19 mouse cellular contexts compared by ENCODE assay signal in genomic region chr7:66969199-66969598, GRCm38 (mm10).
A peak's percentile ranks its signal among the peaks of the same experiment; 100 is the strongest.
DNase-seq lines count a peak whose midpoint lies in the region; ATAC-seq lines count a peak whose summit lies in the region.
"Had no signal": no experiment of that assay in that cellular context is flagged by ENCODE, and none has a peak within 500 bp of the region (broad histone marks: within the 10 kb centered on the region; RNA-seq: fewer than 3 reads in every experiment).

No protein-coding gene starts in this region.

- no peak overlapping the region for H3K4me2 ChIP-seq in kidney, embryonic 14.5 days (replicated peaks; ENCODE audit: low read depth, low read length)
- H3K4me2 ChIP-seq: forebrain, embryonic 15.5 days; midbrain, embryonic 11.5 days had no signal

- peaks cover 11% of the 10 kb centered on the region for H3K4me1 ChIP-seq in kidney, embryonic 14.5 days (ENCODE audit: control insufficient read depth, insufficient read depth, low read length)

- no peak overlapping the region for H3K4me3 ChIP-seq in kidney, embryonic 14.5 days (ENCODE audit: low read length)
- H3K4me3 ChIP-seq: erythroblast, embryonic 14.5 days; forebrain, embryonic 15.5 days; myocyte had no signal

- peak; percentile 79 for DNase-seq in heart, adult 11 months
- DNase-seq in heart, postnatal 36 days: no peak
- peak; percentile 2 for DNase-seq in kidney, postnatal 10 days
- DNase-seq in thymus, postnatal 0 days (ENCODE audit: low spot score): peak; percentile 59
- no peak for DNase-seq in kidney, postnatal 36 days
- DNase-seq: adrenal gland, postnatal 36 days; cerebellum, postnatal 10 days; lung, postnatal 36 days; spleen, adult 18-20 months had no signal

- H3K27ac ChIP-seq in kidney, embryonic 14.5 days (ENCODE audit: low read depth, low read length): no peak overlapping the region
- H3K27ac ChIP-seq: forebrain, embryonic 15.5 days; liver, embryonic 14.5 days had no signal

- intact Hi-C loops in heart, postnatal 36 days (cut with DNase I): no loop called here

- H3K36me3 ChIP-seq in kidney, embryonic 14.5 days (ENCODE audit: control insufficient read depth, insufficient read depth, low read length): no peaks in the 10 kb centered on the region
- H3K36me3 ChIP-seq: forebrain, embryonic 15.5 days had no signal

- H3K9ac ChIP-seq in kidney, embryonic 14.5 days (ENCODE audit: low read depth, low read length): no peak overlapping the region
- H3K9ac ChIP-seq: forebrain, embryonic 15.5 days; liver, embryonic 14.5 days had no signal

- no peak for ATAC-seq in kidney, embryonic 14.5 days (ENCODE audit: low FRiP score, low TSS enrichment)
- ATAC-seq in common myeloid progenitor, adult 5-6 weeks (replicated peaks; ENCODE audit: low read depth, poor library complexity, severe bottlenecking): peak; percentile 64
- no peak for ATAC-seq in megakaryocyte-erythroid progenitor cell, adult 5-6 weeks (replicated peaks; ENCODE audit: low FRiP score, low TSS enrichment, poor library complexity, severe bottlenecking)
- ATAC-seq: forebrain, embryonic 15.5 days; hindbrain, embryonic 16.5 days; Patski had no signal

- 32% methylated on average over 2 of the region's 2 CpGs for WGBS in kidney, embryonic 14.5 days

- H3K27me3 ChIP-seq in kidney, embryonic 14.5 days (ENCODE audit: control insufficient read depth, insufficient read depth, low read length): no peaks in the 10 kb centered on the region
- H3K27me3 ChIP-seq: forebrain, embryonic 15.5 days had no signal

- no peaks in the 10 kb centered on the region for H3K9me3 ChIP-seq in kidney, embryonic 14.5 days (ENCODE audit: control insufficient read depth, low read length)
- H3K9me3 ChIP-seq: forebrain, embryonic 15.5 days had no signal

Comparison
In these comparisons a context has a peak if more than half of its experiments do, and no peak if none do; other contexts are left out.
1. DNase-seq: peak in heart, adult 11 months (single experiment), kidney, postnatal 10 days (single experiment) and thymus, postnatal 0 days (single experiment); none in heart, postnatal 36 days (0 of 2) and kidney, postnatal 36 days (0 of 2).